Mouse (Mus musculus) hindbrain, embryonic 14.5 days (tissue): ENCODE results near the gene Fam160b1. TPM values are rescaled to one million over a fixed set of nuclear protein-coding genes. Genes with fewer than 3 reads are reported as not detected.

Source experiments
- ATAC-seq: fragments of 200-750 bp; cut with Nextera tagmentation; 2 replicates; pipeline ENCODE4 v1.8.0; 2017; ENCODE audit warnings: moderate number of reproducible peaks, mild to moderate bottlenecking, moderate TSS enrichment, moderate library complexity; ENCODE audit not compliant: low FRiP score
- DNase-seq: peaks from one replicate; pipeline ENCODE4 v3.0.0-alpha.2; 2015; ENCODE audit warnings: low spot score
- H3K27ac ChIP-seq: fragments of 300-500 bp; sonication (generic); 2 replicates; pipeline ENCODE4 v1.5.1; 2014; ENCODE audit warnings: mild to moderate bottlenecking, moderate library complexity
- H3K27me3 ChIP-seq: fragments of 300-500 bp; sonication (generic); 2 replicates; pipeline ENCODE4 v1.6.1; 2014; ENCODE audit warnings: mild to moderate bottlenecking, low read length, mixed read lengths; ENCODE audit not compliant: control insufficient read depth, insufficient read depth
- H3K36me3 ChIP-seq: fragments of 300-500 bp; sonication (generic); replicated peaks from 2 replicates; pipeline ENCODE4 v1.6.1; 2014; ENCODE audit not compliant: control insufficient read depth, insufficient read depth
- H3K4me1 ChIP-seq: fragments of 300-500 bp; sonication (generic); replicated peaks from 2 replicates; pipeline ENCODE4 v1.6.1; 2014; ENCODE audit warnings: antibody characterized with exemption, low read length, mixed read lengths; ENCODE audit not compliant: control insufficient read depth, insufficient read depth
- H3K4me2 ChIP-seq: fragments of 300-500 bp; sonication (generic); replicated peaks from 2 replicates; pipeline ENCODE4 v1.6.1; 2014; ENCODE audit warnings: mild to moderate bottlenecking, moderate library complexity
- H3K4me3 ChIP-seq: fragments of 300-500 bp; sonication (generic); replicated peaks from 2 replicates; pipeline ENCODE4 v1.5.1; 2014; ENCODE audit warnings: mild to moderate bottlenecking, low read length
- H3K9ac ChIP-seq: fragments of 300-500 bp; sonication (generic); 2 replicates; pipeline ENCODE4 v1.6.1; 2014
- H3K9me3 ChIP-seq: fragments of 300-500 bp; sonication (generic); 2 replicates; pipeline ENCODE4 v1.6.1; 2016; ENCODE audit warnings: low read length; ENCODE audit not compliant: control insufficient read depth
- WGBS: fragments of 180-500 bp; shearing (Covaris S2); extraction: QIAGEN DNeasy Blood & Tissue Kit; methylation state at CpG from one replicate; pipeline ENCODE4 v1.1.7; 2014; 5-methylcytosine and 5-hydroxymethylcytosine counted together
- polyA plus RNA-seq: library from polyadenylated mRNA; unstranded; fragments of >200 nt; fragmentation: Nextera tagmentation; extraction: Ambion mirVana; gene quantifications from 2 replicates; pipeline ENCODE4 v1.2.1, GENCODE M21; 2014

The Fam160b1 gene
- polyA plus RNA-seq, 1 experiment from 2014 or later, result 17.4 TPM

DNA sequence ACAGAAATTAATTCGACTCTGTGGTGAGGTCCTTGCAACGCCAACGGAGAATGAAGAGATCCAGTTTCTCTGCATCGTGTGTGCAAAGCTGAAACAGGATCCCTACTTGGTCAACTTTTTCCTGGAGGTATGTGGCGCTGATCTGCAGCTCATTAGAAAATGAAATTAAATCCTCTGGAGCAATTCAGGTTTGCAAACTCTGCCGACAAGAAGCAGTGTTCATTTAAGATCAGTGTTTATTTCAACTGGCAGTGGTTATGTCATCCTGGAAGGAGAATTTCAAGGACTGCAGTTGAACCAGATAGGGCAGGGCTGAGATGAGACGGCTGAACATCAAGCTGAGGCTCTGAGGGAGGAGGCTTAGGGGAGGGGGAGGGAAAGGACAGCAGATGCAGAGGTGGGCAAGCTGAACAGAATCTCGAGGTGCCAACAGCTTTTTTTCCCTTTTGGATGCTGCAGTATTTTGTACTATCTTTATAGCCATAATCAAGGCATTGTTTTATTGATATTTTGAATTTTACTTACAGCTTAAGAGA is 12.9 kb downstream of the Fam160b1 start:
- ATAC-seq, result no peak
- WGBS, result 88% methylated on average over 8 of the region's 8 CpGs
- no peak overlapping the region for H3K4me2 ChIP-seq
- H3K4me3 ChIP-seq, result no peak overlapping the region
- no peak overlapping the region for H3K9ac ChIP-seq
- no peaks in the 10 kb centered on the region for H3K9me3 ChIP-seq
- peaks cover 94% of the 10 kb centered on the region for H3K36me3 ChIP-seq
- DNase-seq, result no peak
- no peaks in the 10 kb centered on the region for H3K4me1 ChIP-seq
- H3K27ac ChIP-seq, result no peak overlapping the region
- H3K27me3 ChIP-seq, result no peaks in the 10 kb centered on the region

DNA sequence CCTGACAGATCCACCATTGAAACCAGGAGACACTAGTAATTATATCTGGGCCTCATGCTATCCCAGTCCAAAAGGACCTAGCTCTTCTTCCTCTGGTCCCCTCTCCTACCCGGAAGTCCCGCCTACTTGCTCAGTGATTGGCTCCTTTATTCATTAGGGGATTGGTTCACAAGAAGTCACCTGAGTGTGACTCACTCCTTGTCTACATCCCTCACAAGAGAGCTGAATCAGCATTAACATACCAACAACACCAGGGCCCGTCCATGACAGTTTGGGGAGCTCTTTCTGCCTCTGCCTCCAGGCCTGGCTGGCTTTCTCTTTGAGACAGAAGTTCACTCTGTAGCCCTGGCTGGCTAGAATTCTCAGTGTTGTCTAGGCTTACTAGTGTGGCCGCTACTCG is 14.7 kb downstream of the Fam160b1 start:
- Histone ChIP-seq H3K27me3 (no peaks in the 10 kb centered on the region), H3K4me3 (no peak overlapping the region), H3K36me3 (peaks cover 99% of the 10 kb centered on the region), H3K9ac (no peak overlapping the region), H3K4me2 (no peak overlapping the region), H3K4me1 (no peaks in the 10 kb centered on the region), H3K9me3 (no peaks in the 10 kb centered on the region), H3K27ac (no peak overlapping the region)
- DNase-seq (no peak), ATAC-seq (no peak)
- WGBS, result 89% methylated on average over 5 of the region's 5 CpGs

DNA sequence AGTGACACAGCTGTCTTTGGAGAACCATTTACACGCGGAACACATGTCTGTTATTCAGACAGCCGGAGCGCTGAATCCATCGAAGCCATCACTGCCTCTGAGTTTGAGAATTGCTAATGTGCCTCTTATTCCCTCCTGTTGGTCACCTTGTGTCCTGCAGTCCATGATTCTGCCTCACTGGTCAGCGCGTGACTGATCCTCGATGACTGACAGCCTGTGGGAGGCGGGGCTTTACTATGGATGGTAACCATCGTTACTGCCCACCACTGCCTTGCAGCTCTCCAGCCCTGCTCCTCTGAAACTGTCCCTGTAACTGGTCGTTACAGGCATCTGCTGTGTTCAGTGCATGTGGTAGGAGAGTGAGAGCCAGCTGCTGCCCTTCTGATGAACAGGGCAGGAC is 15.3 kb downstream of the Fam160b1 start:
- no peak overlapping the region for H3K4me2 ChIP-seq
- H3K4me3 ChIP-seq, result no peak overlapping the region
- no peaks in the 10 kb centered on the region for H3K4me1 ChIP-seq
- H3K27me3 ChIP-seq, result no peaks in the 10 kb centered on the region
- WGBS, result 84% methylated on average over 11 of the region's 11 CpGs
- H3K36me3 ChIP-seq, result peaks cover 99% of the 10 kb centered on the region
- H3K9me3 ChIP-seq, result no peaks in the 10 kb centered on the region
- H3K9ac ChIP-seq, result no peak overlapping the region
- no peak overlapping the region for H3K27ac ChIP-seq
- ATAC-seq (no peak), DNase-seq (no peak)

DNA sequence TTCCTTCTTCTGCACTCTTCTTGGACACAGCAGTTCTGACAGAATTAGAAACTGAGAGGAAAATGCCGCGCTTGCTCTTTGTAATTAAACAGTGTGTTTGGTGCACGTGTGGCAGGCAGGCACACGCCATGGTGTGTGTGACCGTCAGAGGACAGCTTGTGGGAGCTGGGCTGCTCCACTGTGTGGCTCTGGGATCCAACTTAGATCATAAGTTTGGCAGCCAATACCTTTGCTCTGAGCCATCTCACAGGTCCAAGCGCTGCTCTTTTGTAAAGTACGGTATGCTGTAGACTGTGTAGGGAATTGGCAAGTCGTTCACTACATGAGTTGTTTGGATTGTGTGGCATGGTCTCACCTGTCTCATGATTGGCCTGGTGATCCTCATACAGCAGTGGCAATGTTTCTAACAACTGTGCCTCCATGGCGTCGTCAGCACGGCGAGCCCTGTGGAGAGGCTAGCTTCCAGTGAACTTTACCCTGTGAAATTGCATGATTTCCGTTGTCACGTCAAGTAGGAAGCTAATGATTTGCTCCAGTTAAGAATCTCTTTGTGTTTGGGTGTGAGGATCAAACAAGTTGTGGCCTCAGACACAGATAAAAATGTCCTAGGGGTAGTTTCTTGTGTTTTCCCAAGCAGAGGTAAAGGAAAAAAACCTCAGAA is 16.7 kb downstream of the Fam160b1 start:
- Histone ChIP-seq H3K9me3 (no peaks in the 10 kb centered on the region), H3K4me2 (no peak overlapping the region), H3K4me1 (no peaks in the 10 kb centered on the region), H3K27me3 (no peaks in the 10 kb centered on the region), H3K4me3 (no peak overlapping the region), H3K36me3 (peaks cover 100% of the 10 kb centered on the region), H3K27ac (no peak overlapping the region), H3K9ac (no peak overlapping the region)
- DNase-seq (no peak), ATAC-seq (no peak)
- 96% methylated on average over 14 of the region's 14 CpGs for WGBS

- ATAC-seq, result no peak
Measured at GRCm38 (mm10) chr19:57386176-57386693, 25.8 kb downstream of the Fam160b1 start.

GRCm38 (mm10) chr19:57391545-57391944 is 31.1 kb downstream of the Fam160b1 start:
- ATAC-seq, result no peak; the same call in 1 of the 2 replicates
- H3K9ac ChIP-seq, result no peak overlapping the region
- no peaks in the 10 kb centered on the region for H3K9me3 ChIP-seq
- H3K4me3 ChIP-seq, result no peak overlapping the region
- H3K4me2 ChIP-seq, result no peak overlapping the region
- H3K36me3 ChIP-seq, result peaks cover 39% of the 10 kb centered on the region
- WGBS, result 96% methylated on average over 3 of the region's 3 CpGs
- H3K27me3 ChIP-seq, result no peaks in the 10 kb centered on the region
- H3K4me1 ChIP-seq, result no peaks in the 10 kb centered on the region
- H3K27ac ChIP-seq, result no peak overlapping the region
- DNase-seq, result no peak

More at GRCm38 (mm10) chr19:57386176-57386693, 25.8 kb downstream of the Fam160b1 start:
- Histone ChIP-seq H3K4me3 (no peak overlapping the region), H3K36me3 (peaks cover 92% of the 10 kb centered on the region), H3K4me2 (no peak overlapping the region), H3K4me1 (no peaks in the 10 kb centered on the region), H3K9ac (no peak overlapping the region), H3K27me3 (no peaks in the 10 kb centered on the region), H3K27ac (no peak overlapping the region), H3K9me3 (no peaks in the 10 kb centered on the region)
- 85% methylated on average over 17 of the region's 17 CpGs for WGBS
- no peak for DNase-seq

GRCm38 (mm10) chr19:57393357-57393957 is 33.0 kb downstream of the Fam160b1 start:
- H3K27ac ChIP-seq, result no peak overlapping the region
- 71% methylated on average over 6 of the region's 6 CpGs for WGBS
- peaks cover 20% of the 10 kb centered on the region for H3K36me3 ChIP-seq
- no peak for ATAC-seq
- no peak overlapping the region for H3K9ac ChIP-seq
- no peaks in the 10 kb centered on the region for H3K9me3 ChIP-seq
- H3K4me1 ChIP-seq, result no peaks in the 10 kb centered on the region
- no peak overlapping the region for H3K4me3 ChIP-seq
- no peaks in the 10 kb centered on the region for H3K27me3 ChIP-seq
- H3K4me2 ChIP-seq, result no peak overlapping the region
- DNase-seq, result no peak

GRCm38 (mm10) chr19:57396609-57397008 is 36.1 kb downstream of the Fam160b1 start:
- no peak overlapping the region for H3K4me3 ChIP-seq
- no peak for DNase-seq
- no peak overlapping the region for H3K27ac ChIP-seq
- no peaks in the 10 kb centered on the region for H3K27me3 ChIP-seq
- no peak for ATAC-seq
- no peaks in the 10 kb centered on the region for H3K36me3 ChIP-seq
- H3K4me1 ChIP-seq, result no peaks in the 10 kb centered on the region
- no peak overlapping the region for H3K4me2 ChIP-seq
- 78% methylated on average over 7 of the region's 7 CpGs for WGBS
- no peak overlapping the region for H3K9ac ChIP-seq
- H3K9me3 ChIP-seq, result no peaks in the 10 kb centered on the region

DNA sequence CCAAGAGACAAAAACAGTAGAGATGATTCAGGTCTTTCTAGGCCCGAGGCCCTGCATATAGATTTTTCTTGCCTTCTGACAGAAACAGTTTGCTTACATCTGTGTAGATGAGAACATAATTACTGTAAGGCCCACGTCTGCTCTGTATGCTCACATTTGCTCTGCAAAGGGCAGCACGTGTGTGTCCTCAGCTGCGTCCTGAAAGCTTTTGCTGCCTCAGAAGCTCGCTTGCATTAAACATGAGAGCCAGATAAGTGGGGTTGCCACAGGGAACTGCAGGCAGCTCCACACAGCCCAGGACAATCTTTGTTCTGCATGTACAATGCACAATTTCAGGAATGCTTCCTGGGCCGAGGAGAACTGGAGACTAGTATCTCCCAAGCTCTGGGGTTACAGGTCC is 41.9 kb downstream of the Fam160b1 start:
- H3K9ac ChIP-seq, result no peak overlapping the region
- no peak for ATAC-seq
- 42% methylated on average over 6 of the region's 6 CpGs for WGBS

More for the DNA sequence above, 41.9 kb downstream of the Fam160b1 start:
- Histone ChIP-seq H3K27ac (no peak overlapping the region), H3K4me1 (0 out of 2 replicates have a peak, but pooled peaks cover 3% of the 10 kb centered on the region), H3K27me3 (no peaks in the 10 kb centered on the region), H3K36me3 (no peaks in the 10 kb centered on the region), H3K4me2 (no peak overlapping the region), H3K9me3 (no peaks in the 10 kb centered on the region), H3K4me3 (no peak overlapping the region)
- no peak for DNase-seq
